Mouse (Mus musculus): ENCODE data around the gene Caps2. TPM values are rescaled to one million over a fixed set of nuclear protein-coding genes. Genes with fewer than 3 reads are reported as not detected.

The Caps2 gene
- polyA plus RNA-seq, 1 experiment from 2014 or later, result 0.75 TPM

Other genes with a start within 250 kb of the Caps2 start
- gene Krr1, start 191.0 kb upstream of the Caps2 start, polyA plus RNA-seq (2015; fragmentation: Nextera tagmentation; extraction: Ambion mirVana), result 40.4 and 43.8 TPM in 2 replicates
- gene Glipr1, start 161.0 kb upstream of the Caps2 start, polyA plus RNA-seq (2015; fragmentation: Nextera tagmentation; extraction: Ambion mirVana), result 0.47 and 0.82 TPM in 2 replicates
- gene Glipr1l1, start 103.4 kb upstream of the Caps2 start, polyA plus RNA-seq (2015; fragmentation: Nextera tagmentation; extraction: Ambion mirVana), result 0.21 and 0.40 TPM in 2 replicates
- not detected in 2 replicates for gene Glipr1l2, start 80.3 kb upstream of the Caps2 start, polyA plus RNA-seq (2015; fragmentation: Nextera tagmentation; extraction: Ambion mirVana)
- 0.56 and 0.63 TPM in 2 replicates for gene Glipr1l3, start 3.3 kb upstream of the Caps2 start, polyA plus RNA-seq (2015; fragmentation: Nextera tagmentation; extraction: Ambion mirVana)
- gene Kcnc2, start 107.5 kb downstream of the Caps2 start, polyA plus RNA-seq (2015; fragmentation: Nextera tagmentation; extraction: Ambion mirVana), result 8.5 and 10.2 TPM in 2 replicates

Data from midbrain, embryonic 16.5 days (tissue).